Mouse (Mus musculus): Measurements from ENCODE around the gene Idh3a. TPM values are rescaled to one million over a fixed set of nuclear protein-coding genes. Genes with fewer than 3 reads are reported as not detected.

Idh3a gene
- total and polyA plus RNA-seq, 2 experiments, result 16.3 to 26.1 TPM

GRCm38 (mm10) chr9:54558731-54559130 lies 27.4 kb upstream of the Idh3a start:
- TF ChIP-seq POLR2A (IDR thresholded peaks at IDR 0.05; ENCODE audit: extremely low read depth, insufficient read depth, low read length) (no peak), CTCF (IDR thresholded peaks at IDR 0.05; ENCODE audit: low read depth, low read length) (no peak)
- Histone ChIP-seq H3K9ac (ENCODE audit: low read depth, low read length) (no peak overlapping the region), H3K36me3 (ENCODE audit: control insufficient read depth, insufficient read depth, low read length) (no peaks in the 10 kb centered on the region), H3K27me3 (ENCODE audit: control insufficient read depth, insufficient read depth, low read length) (no peaks in the 10 kb centered on the region), H3K4me3 (ENCODE audit: insufficient read depth, low read depth, low read length) (no peak overlapping the region), H3K27ac (replicated peaks; ENCODE audit: insufficient read depth, low read depth, low read length) (no peak overlapping the region), H3K4me1 (ENCODE audit: control insufficient read depth, insufficient read depth, low read length) (peaks cover 2% of the 10 kb centered on the region; the same call in 1 of the 2 replicates), H3K79me2 (ENCODE audit: control insufficient read depth, insufficient read depth, low read length) (no peaks in the 10 kb centered on the region)
- DNase-seq (ENCODE audit: extremely low read depth, low read depth, low spot score), result no peak
- WGBS, result 89% methylated on average over 8 of the region's 8 CpGs

GRCm38 (mm10) chr9:54559771-54560471 lies 26.2 kb upstream of the Idh3a start, which contains the start of gene Cib2:
TSS of gene Cib2 (minus strand) at chr9:54560218.
- TF ChIP-seq CTCF (IDR thresholded peaks at IDR 0.05; ENCODE audit: low read depth, low read length) (peak; percentile 80), POLR2A (IDR thresholded peaks at IDR 0.05; ENCODE audit: extremely low read depth, insufficient read depth, low read length) (0 out of 2 replicates have a peak, but pooled peaks have one; percentile 39)

GRCm38 (mm10) chr9:54560831-54561601 lies 25.1 kb upstream of the Idh3a start:
- Histone ChIP-seq H3K27me3 (ENCODE audit: control insufficient read depth, insufficient read depth, low read length) (no peaks in the 10 kb centered on the region), H3K79me2 (ENCODE audit: control insufficient read depth, insufficient read depth, low read length) (no peaks in the 10 kb centered on the region), H3K4me3 (ENCODE audit: insufficient read depth, low read depth, low read length) (no peak overlapping the region), H3K4me1 (ENCODE audit: control insufficient read depth, insufficient read depth, low read length) (peaks cover 2% of the 10 kb centered on the region; the same call in 1 of the 2 replicates), H3K9ac (ENCODE audit: low read depth, low read length) (no peak overlapping the region), H3K36me3 (ENCODE audit: control insufficient read depth, insufficient read depth, low read length) (no peaks in the 10 kb centered on the region), H3K27ac (replicated peaks; ENCODE audit: insufficient read depth, low read depth, low read length) (no peak overlapping the region)
- TF ChIP-seq POLR2A (IDR thresholded peaks at IDR 0.05; ENCODE audit: extremely low read depth, insufficient read depth, low read length), result no peak
- TF ChIP-seq CTCF (IDR thresholded peaks at IDR 0.05; ENCODE audit: low read depth, low read length), result no peak
- WGBS, result 85% methylated on average over 8 of the region's 8 CpGs
- no peak for DNase-seq (ENCODE audit: extremely low read depth, low read depth, low spot score)

More at GRCm38 (mm10) chr9:54559771-54560471, 26.2 kb upstream of the Idh3a start, which contains the start of gene Cib2:
- Histone ChIP-seq H3K36me3 (ENCODE audit: control insufficient read depth, insufficient read depth, low read length) (no peaks in the 10 kb centered on the region), H3K27me3 (ENCODE audit: control insufficient read depth, insufficient read depth, low read length) (no peaks in the 10 kb centered on the region), H3K9ac (ENCODE audit: low read depth, low read length) (peak within 1 kb of the TSS; percentile 63), H3K4me1 (ENCODE audit: control insufficient read depth, insufficient read depth, low read length) (peaks cover 2% of the 10 kb centered on the region; the same call in 1 of the 2 replicates), H3K79me2 (ENCODE audit: control insufficient read depth, insufficient read depth, low read length) (no peaks in the 10 kb centered on the region), H3K4me3 (ENCODE audit: insufficient read depth, low read depth, low read length) (peak within 1 kb of the TSS; percentile 59), H3K27ac (replicated peaks; ENCODE audit: insufficient read depth, low read depth, low read length) (no peak within 1 kb of the TSS)
- DNase-seq (ENCODE audit: extremely low read depth, low read depth, low spot score), result peak; percentile 80
- 4% methylated on average over 52 of the region's 54 CpGs for WGBS

GRCm38 (mm10) chr9:54566958-54567357 lies 19.2 kb upstream of the Idh3a start:
- Histone ChIP-seq H3K4me1 (ENCODE audit: control insufficient read depth, insufficient read depth, low read length) (peaks cover 5% of the 10 kb centered on the region; the same call in 1 of the 2 replicates), H3K36me3 (ENCODE audit: control insufficient read depth, insufficient read depth, low read length) (no peaks in the 10 kb centered on the region), H3K4me3 (ENCODE audit: insufficient read depth, low read depth, low read length) (no peak overlapping the region), H3K79me2 (ENCODE audit: control insufficient read depth, insufficient read depth, low read length) (no peaks in the 10 kb centered on the region), H3K27me3 (ENCODE audit: control insufficient read depth, insufficient read depth, low read length) (no peaks in the 10 kb centered on the region), H3K9ac (ENCODE audit: low read depth, low read length) (no peak overlapping the region), H3K27ac (replicated peaks; ENCODE audit: insufficient read depth, low read depth, low read length) (no peak overlapping the region)
- DNase-seq (ENCODE audit: extremely low read depth, low read depth, low spot score), result no peak
- no peak for TF ChIP-seq POLR2A (IDR thresholded peaks at IDR 0.05; ENCODE audit: extremely low read depth, insufficient read depth, low read length)
- no peak for TF ChIP-seq CTCF (IDR thresholded peaks at IDR 0.05; ENCODE audit: low read depth, low read length)
- 64% methylated on average over 4 of the region's 4 CpGs for WGBS

GRCm38 (mm10) chr9:54568732-54569131 lies 17.4 kb upstream of the Idh3a start:
- peaks cover 5% of the 10 kb centered on the region; the same call in 1 of the 2 replicates for H3K4me1 ChIP-seq (ENCODE audit: control insufficient read depth, insufficient read depth, low read length)
- no peaks in the 10 kb centered on the region for H3K27me3 ChIP-seq (ENCODE audit: control insufficient read depth, insufficient read depth, low read length)
- no peak overlapping the region for H3K4me3 ChIP-seq (ENCODE audit: insufficient read depth, low read depth, low read length)
- peak; percentile 44 for DNase-seq (ENCODE audit: extremely low read depth, low read depth, low spot score)
- no peak overlapping the region for H3K27ac ChIP-seq (replicated peaks; ENCODE audit: insufficient read depth, low read depth, low read length)
- H3K9ac ChIP-seq (ENCODE audit: low read depth, low read length), result no peak overlapping the region
- WGBS, result 25% methylated on average over 2 of the region's 2 CpGs
- H3K79me2 ChIP-seq (ENCODE audit: control insufficient read depth, insufficient read depth, low read length), result no peaks in the 10 kb centered on the region
- no peak for TF ChIP-seq CTCF (IDR thresholded peaks at IDR 0.05; ENCODE audit: low read depth, low read length)
- no peak for TF ChIP-seq POLR2A (IDR thresholded peaks at IDR 0.05; ENCODE audit: extremely low read depth, insufficient read depth, low read length)
- no peaks in the 10 kb centered on the region for H3K36me3 ChIP-seq (ENCODE audit: control insufficient read depth, insufficient read depth, low read length)
